Mouse (Mus musculus) kidney, adult 2 months (tissue): ENCODE data around the gene Zfp57. TPM values are rescaled to one million over a fixed set of nuclear protein-coding genes. Genes with fewer than 3 reads are reported as not detected.
A peak's percentile ranks its signal among the peaks of the same experiment; 100 is the strongest.

ENCODE experiments used
- DNase-seq: peaks from one replicate; pipeline ENCODE4 v3.0.0; 2021
- H3K27ac ChIP-seq: fragments of 200-500 bp; 2 replicates; pipeline ENCODE4 v1.5.1; 2012; ENCODE audit warnings: low read depth, low read length, control low read depth, inconsistent platforms; ENCODE audit not compliant: insufficient read depth
- H3K27me3 ChIP-seq: fragments of 200-500 bp; replicated peaks from 2 replicates; pipeline ENCODE4 v1.6.1; 2012; ENCODE audit warnings: mild to moderate bottlenecking, moderate library complexity, low read length, inconsistent platforms; ENCODE audit not compliant: control insufficient read depth, insufficient read depth
- H3K36me3 ChIP-seq: fragments of 200-500 bp; 2 replicates; pipeline ENCODE4 v1.6.1; 2012; ENCODE audit warnings: mild to moderate bottlenecking, moderate library complexity, low read length, inconsistent platforms; ENCODE audit not compliant: control insufficient read depth, insufficient read depth
- H3K4me1 ChIP-seq: fragments of 200-500 bp; 2 replicates; pipeline ENCODE4 v1.6.1; 2011; ENCODE audit warnings: low read length; ENCODE audit not compliant: control insufficient read depth, insufficient read depth
- H3K4me3 ChIP-seq: fragments of 200-500 bp; 2 replicates; pipeline ENCODE4 v1.5.1; 2011; ENCODE audit warnings: mild to moderate bottlenecking, low read depth, low read length, control low read depth; ENCODE audit not compliant: insufficient read depth
- CTCF ChIP-seq: fragments of 200-500 bp; conservative IDR thresholded peaks from 2 replicates; pipeline ENCODE4 v1.5.1; 2011; ENCODE audit warnings: low read depth, mild to moderate bottlenecking, control low read depth, low read length, moderate library complexity, mixed read lengths; ENCODE audit not compliant: insufficient read depth, insufficient read length
- POLR2A ChIP-seq: fragments of 200-500 bp; IDR thresholded peaks from one replicate; pipeline ENCODE4 v1.6.1; 2011; ENCODE audit warnings: low read depth, low read length, control low read depth
- WGBS: fragments of 180-500 bp; shearing (Covaris S2); methylation state at CpG from one replicate; pipeline ENCODE4 v1.1.7; 2018; 5-methylcytosine and 5-hydroxymethylcytosine counted together
- polyA plus RNA-seq: library from polyadenylated mRNA; depleted of rRNA; stranded (reverse); fragments of >200 nt; gene quantifications from 2 replicates; pipeline ENCODE4 v1.2.3, GENCODE M21; 2012

Zfp57 gene
- polyA plus RNA-seq, 1 experiment: 2.0 TPM

DNA sequence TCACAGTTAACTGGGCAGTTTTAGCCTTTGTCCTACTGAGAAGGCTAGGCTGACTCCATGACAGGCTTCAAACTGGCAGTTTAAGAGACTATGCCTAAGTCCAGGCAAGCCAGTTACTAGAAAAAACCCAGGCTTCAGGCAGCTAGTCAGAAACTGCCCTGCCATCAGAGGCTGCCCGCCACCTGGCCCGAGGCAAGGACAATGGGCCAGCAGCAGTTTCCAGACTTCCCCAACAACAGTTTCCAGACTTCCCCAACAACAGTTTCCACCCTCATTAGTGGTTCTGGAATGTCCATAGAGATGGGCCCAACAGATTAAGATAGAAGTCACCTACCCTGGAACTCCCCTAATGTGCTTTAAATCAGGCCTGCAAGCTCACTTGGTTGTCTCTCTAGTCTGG is 25.5 kb downstream of the Zfp57 start:
- Histone ChIP-seq H3K36me3 (no peaks in the 10 kb centered on the region), H3K4me1 (no peaks in the 10 kb centered on the region), H3K27ac (no peak overlapping the region), H3K27me3 (no peaks in the 10 kb centered on the region), H3K4me3 (no peak overlapping the region)
- WGBS: 80% methylated on average over 2 of the region's 2 CpGs
- DNase-seq: no peak
- TF ChIP-seq POLR2A: no peak
- TF ChIP-seq CTCF: no peak

GRCm38 (mm10) chr17:37027486-37027885 is 26.5 kb downstream of the Zfp57 start:
- DNase-seq: no peak
- H3K4me3 ChIP-seq: no peak overlapping the region
- H3K36me3 ChIP-seq: no peaks in the 10 kb centered on the region
- no peaks in the 10 kb centered on the region for H3K4me1 ChIP-seq
- H3K27ac ChIP-seq: no peak overlapping the region
- no peaks in the 10 kb centered on the region for H3K27me3 ChIP-seq
- TF ChIP-seq POLR2A (no peak), CTCF (no peak)
- WGBS: 97% methylated on average over 4 of the region's 4 CpGs

- WGBS: 26% methylated on average over 10 of the region's 10 CpGs
- no peak for TF ChIP-seq POLR2A
- Histone ChIP-seq H3K4me1 (no peaks in the 10 kb centered on the region), H3K27ac (no peak overlapping the region), H3K36me3 (no peaks in the 10 kb centered on the region), H3K4me3 (no peak overlapping the region), H3K27me3 (no peaks in the 10 kb centered on the region)
- DNase-seq: no peak
These were observed 27.2 kb downstream of the Zfp57 start for GRCm38 (mm10) chr17:37028212-37028611.

DNA sequence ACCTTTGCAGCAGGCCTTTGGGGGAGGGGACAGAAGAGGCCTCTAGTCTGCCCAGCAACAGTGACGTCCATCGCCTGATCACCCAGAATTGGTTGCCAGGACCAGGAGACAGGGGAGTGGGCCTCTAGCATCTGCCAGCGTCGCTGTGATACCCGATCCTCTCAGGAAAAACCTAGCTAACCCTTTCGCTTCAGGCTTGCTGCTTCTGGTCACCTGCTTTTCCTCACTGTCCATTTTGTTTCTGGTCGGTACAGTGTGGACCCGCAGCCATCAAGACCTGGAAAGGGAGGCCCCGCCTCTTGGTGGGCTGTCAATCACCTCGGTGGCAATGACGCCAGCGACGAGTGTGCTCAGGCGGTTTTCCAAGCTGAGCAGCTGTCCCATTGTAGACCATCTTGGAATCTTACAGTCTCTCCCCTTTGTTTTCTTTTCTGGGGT is 27.7 kb downstream of the Zfp57 start:
- WGBS: under 1% methylated on average over 14 of the region's 14 CpGs
- Histone ChIP-seq H3K4me3 (peak overlapping the region; percentile 79), H3K27ac (no peak overlapping the region), H3K4me1 (no peaks in the 10 kb centered on the region), H3K36me3 (no peaks in the 10 kb centered on the region), H3K27me3 (no peaks in the 10 kb centered on the region)
- no peak for TF ChIP-seq POLR2A
- TF ChIP-seq CTCF: no peak
- DNase-seq: peak; percentile 91

DNA sequence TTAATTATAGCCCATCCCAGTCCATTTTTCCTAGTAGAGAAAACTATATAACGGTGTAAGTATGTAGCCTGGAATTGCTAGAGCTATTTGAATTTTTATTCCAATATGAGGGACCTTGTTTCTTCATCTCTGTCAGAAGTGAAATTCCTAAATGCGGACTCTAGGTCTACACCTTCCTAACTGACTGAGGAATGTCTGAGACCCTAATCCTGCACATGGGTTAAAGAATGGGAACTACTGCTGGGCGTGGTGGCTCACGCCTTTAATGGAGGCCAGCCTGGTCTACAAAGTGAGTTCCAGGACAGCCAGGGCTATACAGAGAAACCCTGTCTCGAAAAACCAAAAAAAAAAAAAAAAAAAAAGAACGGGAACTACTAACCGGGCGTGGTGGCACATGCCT is 28.2 kb downstream of the Zfp57 start:
- 63% methylated on average over 8 of the region's 8 CpGs for WGBS
- Histone ChIP-seq H3K4me3 (no peak overlapping the region), H3K27me3 (no peaks in the 10 kb centered on the region), H3K27ac (no peak overlapping the region), H3K36me3 (no peaks in the 10 kb centered on the region), H3K4me1 (no peaks in the 10 kb centered on the region)
- TF ChIP-seq POLR2A: no peak
- TF ChIP-seq CTCF: no peak
- no peak for DNase-seq

DNA sequence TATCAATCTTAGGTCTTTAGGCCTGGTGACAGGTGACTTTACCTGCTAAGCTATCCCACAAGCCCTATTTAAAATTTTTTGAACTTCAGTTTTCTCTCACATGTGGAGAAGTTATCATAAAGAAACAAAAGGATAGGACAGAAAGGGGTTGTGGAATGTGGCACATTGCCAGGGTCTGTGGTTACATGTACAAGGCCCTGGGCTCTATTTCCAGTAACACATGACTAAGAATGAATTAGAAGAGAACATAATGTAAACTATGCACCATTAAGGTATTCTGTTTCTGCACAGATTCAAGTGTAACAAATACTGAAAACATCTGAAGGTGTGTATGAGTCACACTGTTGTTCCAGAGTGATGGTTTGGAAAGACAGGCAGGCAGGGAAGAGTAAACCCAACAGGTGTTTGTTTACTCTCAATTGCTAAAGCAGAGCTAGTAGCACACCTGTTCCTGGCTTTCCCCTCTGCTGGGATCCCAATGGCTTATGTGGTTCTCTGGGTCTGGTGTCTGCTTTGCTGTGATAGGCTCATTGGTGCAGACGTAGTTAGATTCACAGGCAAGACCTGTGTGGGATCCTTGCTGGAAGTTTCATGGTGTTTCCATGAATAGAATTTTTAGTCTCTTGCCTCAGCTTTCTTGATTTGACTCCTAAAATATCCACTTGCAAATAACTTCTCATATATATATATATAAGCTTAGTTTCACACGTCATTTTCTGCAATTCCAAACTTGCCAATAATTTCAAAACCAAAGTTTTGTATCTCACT is 38.3 kb downstream of the Zfp57 start:
- WGBS: 80% methylated on average over 2 of the region's 2 CpGs
- TF ChIP-seq CTCF: no peak
- H3K27ac ChIP-seq: no peak overlapping the region
- DNase-seq: no peak
- no peaks in the 10 kb centered on the region for H3K36me3 ChIP-seq
- no peak overlapping the region for H3K4me3 ChIP-seq
- no peaks in the 10 kb centered on the region for H3K27me3 ChIP-seq
- H3K4me1 ChIP-seq: no peaks in the 10 kb centered on the region

DNA sequence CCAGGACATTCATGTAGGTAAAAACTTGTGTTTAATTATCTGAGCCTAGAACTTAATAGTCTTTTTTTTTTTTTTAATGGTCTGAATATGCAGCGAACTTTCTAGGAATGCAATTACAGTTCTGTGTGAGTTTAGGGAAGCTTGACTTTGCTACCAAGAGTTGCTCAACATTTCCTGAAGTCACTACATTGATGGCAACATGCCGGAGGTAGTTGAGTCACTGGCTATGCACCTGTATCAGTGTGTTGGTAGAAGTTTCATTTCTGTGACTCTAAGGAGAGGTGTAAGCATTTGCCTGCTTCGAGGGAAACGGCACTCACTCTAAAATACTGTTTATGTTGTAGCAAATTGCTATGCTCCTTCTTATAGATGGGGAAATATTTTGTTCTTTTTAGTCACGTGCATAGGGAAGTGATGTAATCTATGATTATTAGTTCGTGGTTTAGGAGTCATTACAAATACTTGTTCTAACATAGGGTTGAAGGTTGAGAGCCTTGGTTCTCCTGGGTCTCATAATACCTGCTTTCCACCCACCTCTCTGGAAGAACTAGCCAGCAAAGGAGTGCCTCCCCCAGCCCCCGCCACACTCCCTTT is 43.8 kb downstream of the Zfp57 start:
- TF ChIP-seq CTCF (no peak), POLR2A (no peak)
- Histone ChIP-seq H3K27ac (no peak overlapping the region), H3K36me3 (no peaks in the 10 kb centered on the region), H3K27me3 (no peaks in the 10 kb centered on the region), H3K4me1 (no peaks in the 10 kb centered on the region), H3K4me3 (no peak overlapping the region)
- no peak for DNase-seq
- WGBS: 67% methylated on average over 7 of the region's 7 CpGs
